Mouse (Mus musculus) layer of hippocampus, adult 9-11 months (tissue): Measurements from ENCODE around the gene Atf3.
A peak's percentile ranks its signal among the peaks of the same experiment; 100 is the strongest.

ENCODE experiments used
- DNase-seq: peaks from one replicate; pipeline ENCODE4 v3.0.0; 2022

Atf3 gene

DNA sequence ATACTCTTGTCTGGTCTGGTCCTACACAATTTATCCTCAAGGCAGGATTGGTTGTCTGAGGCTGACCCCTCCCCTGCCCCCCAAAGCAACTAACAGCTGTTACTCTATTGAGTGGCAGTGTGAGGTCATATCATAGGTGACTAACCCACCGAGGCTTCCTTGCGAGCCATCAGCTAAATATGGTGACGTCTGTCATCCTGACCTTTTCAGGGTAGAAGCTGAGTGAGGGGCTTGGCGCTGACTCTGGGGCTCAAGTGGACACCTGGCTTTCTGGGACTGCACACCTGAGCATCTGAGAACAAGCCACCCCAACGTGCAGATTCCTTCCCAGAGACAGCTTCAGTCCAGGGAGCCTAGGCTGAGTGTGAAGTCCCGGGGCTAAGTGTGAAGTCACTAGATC lies at the start of gene Atf3:
Gene Atf3 (minus strand): TSS at position 101 of the 400 bp plus-strand sequence.
- no peak for DNase-seq

DNA sequence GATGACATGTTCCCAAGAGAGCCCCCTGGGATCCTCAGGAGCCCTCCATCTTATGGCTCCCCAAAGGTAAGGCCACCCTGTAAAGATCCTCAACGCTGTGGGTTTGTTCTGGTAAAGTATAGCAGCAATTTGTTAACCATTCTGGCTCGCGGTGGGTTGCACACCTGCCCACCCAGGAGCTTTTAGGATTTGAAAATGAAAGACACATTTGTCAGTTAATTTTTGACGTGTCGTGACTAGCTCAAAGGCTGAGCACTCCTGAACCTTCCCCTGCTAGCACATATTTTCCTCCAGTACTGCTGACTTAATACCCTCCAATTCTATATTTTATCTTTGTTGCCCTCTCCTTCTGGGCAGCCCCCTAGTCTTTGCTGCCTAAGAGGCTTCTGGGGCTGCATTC lies 49.3 kb upstream of the Atf3 start:
- no peak for DNase-seq

DNA sequence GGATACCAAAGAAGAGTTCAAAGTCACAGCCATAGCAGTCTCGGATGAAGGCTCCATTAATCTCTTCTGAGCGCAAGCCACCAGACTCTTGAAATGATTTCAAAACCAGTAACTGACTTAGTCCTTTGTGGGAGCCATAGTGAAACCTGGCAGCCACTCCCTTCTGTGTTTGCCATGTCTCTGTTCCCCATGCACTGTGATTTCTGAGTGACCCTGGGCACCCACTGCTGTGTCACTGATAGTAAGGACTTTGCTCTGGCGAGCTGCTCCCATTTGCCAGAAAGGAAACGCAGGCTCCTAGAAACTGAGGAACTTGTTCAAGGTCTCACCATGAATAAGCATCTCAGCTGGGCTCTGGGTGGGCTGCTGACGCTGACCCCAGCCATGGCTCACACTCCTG lies 45.6 kb upstream of the Atf3 start:
- no peak for DNase-seq

DNA sequence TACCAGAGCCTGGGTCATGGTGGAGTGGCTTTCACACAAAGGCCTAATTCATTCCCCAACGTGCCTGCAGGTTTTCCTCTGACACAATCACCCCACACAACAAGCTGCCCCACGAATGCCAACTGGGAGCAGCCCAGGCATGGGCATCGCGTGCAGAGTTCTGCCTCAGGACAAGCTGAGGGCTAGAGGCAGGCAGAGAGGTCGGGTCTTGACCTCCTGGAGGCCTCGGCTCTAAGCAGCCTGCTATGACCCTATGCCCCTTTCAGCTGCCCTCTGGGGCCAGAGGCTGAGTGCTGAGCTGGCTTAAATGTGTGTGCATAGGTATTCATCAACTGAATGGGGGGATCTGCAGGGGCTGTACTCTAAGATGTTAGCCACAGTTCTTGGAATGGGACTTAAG lies 44.0 kb upstream of the Atf3 start:
- no peak for DNase-seq

DNA sequence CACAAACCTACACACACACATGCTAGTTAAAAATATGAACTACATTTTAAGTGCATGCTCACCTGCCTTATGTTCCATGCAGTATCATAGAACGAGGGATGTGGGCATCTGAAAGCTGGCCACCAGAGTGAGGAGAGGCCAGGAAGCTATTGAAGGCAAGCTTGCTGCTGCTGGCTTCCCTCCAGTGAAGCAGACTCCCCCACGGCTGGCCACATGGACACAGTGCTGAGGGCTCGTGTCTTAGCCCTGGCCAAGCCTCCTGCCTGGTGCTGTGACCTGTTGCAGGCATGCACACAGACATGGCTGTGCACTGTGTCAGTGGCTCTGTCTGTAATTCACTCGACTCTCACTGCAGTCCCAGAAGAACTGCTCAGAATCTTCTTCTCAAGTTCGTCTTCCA lies 41.8 kb upstream of the Atf3 start:
- peak; percentile 40 for DNase-seq

DNA sequence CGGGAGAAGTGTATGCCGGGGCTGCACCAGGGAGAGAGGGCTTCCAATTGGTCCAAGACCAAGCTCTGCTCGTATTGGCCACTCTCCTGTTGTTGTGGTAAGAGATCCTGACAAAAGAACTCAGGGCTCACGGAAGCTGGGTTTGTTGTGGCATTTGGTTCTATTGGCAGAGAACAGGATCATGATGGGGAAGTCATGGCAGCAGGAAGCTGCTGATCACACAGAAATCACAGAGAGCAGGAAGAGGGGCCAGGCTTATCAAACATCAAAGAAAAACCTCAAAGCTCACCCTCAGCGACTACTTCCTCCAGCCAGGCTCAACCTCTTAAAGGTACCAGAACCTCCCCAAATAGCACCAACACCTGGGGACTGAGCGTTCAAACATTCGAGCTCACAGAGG lies 41.3 kb upstream of the Atf3 start:
- DNase-seq: peak; percentile 33

DNA sequence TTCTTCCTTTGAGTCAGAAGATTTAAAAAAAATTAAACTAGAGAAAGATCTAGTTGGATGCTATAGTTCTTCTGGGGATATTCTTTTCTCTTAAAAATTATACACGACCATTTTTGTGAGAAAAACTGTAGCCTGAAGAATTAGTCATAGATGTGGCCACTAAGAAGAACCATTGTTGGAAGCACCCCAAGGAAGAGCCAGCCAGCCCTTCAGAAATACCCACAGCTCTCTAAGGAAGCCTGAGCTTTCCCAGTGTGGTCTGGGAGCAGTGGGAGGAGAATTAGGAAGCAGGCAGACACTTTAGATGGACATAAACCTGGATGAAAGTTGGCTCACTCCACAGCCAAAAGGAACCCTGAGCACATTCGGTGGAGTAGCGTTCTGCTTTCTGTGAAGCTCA lies 40.7 kb upstream of the Atf3 start:
- DNase-seq: no peak

DNA sequence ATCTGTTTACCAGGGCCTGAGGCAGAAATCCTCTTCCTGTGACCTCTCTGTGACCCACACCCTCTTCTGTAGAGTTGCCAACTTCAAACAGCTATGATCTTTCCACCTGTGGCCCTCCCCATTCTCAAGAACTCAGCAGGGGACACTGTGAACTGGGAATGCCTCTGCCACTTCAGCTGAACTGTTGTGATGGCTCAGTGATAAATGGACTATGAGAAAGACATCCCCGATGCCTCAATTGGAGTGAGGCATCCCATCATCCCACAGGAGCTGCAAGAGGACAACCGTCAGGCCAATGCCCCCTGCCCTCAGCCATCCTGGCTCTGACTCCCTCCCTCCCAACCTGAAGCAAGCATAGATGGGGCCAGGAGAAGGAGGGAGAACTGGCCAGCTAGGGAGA lies 40.1 kb upstream of the Atf3 start:
- DNase-seq: no peak

DNA sequence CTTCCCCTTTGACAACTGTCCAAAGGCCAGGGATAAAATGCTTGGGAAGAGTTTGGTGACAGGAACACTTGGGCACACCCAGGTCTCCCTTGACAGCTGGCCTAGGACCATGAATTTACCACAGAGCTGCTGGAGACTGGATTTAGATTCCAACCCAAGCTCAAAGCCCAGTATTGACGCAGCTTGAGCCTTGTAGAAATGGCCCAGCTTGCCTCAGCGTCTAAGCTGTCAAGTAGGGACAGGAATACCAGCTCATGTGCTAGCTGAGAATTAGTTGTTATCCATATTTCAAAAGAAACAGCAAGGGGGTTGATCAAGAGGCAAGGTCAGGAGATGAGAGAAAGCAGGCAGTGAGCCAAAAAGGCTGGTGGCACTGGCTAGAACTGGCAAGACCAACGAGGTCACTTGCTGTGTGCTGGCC lies 39.5 kb upstream of the Atf3 start:
- DNase-seq: no peak

DNA sequence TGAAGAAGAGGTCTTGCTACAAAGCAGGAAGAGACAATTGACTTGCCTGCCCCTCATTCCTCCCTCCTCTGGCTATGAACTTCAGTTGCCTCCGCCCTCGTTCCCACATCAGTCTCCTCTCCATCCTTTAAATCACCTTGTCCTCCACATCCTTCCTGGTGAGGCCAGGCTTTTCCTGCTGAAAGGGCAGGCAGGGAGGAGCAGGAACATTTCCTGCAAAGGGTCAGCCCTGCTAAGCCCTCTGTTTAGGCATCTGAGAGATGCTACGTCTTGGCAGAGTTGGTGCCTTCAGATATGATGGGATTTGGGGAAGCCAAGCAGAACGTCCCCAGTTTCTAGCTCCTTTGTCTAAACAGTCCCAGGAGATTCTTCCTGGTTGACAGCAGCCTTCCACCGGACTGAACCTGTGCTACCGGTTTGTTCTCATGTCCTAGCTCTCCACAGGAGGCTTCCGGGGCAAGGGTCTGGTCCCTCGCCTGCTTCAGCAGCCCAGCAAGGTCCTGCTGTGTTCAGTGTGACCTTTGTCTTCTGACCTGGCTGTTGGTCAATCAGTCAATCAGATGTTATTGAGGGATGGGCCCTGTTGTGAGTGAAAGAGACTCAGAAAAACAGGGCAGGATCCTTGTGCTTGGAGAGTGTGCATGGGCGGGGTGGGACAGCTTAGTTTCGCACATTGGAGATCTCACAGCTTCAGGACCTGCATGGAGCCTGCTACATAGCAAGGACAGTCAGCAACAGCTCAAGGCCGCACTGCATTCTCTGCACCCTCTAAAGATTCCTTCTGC lies 38.9 kb upstream of the Atf3 start:
- no peak for DNase-seq

DNA sequence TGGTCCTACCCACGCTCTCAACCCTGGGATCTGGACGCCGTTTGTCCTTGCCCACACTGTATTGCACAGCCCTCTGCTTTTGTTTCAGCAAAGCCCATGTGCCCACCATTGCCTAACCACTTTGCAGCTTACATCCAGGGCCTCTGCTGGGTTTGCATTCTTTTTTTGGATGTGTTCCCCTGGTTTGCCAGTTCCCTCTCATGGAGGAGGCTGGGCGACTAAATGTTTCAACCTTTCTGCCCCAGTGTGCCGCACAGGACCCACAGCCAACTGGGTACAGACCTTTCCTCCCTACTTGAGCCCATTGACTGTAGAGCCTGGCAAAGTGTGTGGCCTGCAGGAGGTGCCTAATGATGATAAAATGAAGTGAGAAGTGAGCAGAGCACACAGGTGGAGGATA lies 38.3 kb upstream of the Atf3 start:
- DNase-seq: no peak

DNA sequence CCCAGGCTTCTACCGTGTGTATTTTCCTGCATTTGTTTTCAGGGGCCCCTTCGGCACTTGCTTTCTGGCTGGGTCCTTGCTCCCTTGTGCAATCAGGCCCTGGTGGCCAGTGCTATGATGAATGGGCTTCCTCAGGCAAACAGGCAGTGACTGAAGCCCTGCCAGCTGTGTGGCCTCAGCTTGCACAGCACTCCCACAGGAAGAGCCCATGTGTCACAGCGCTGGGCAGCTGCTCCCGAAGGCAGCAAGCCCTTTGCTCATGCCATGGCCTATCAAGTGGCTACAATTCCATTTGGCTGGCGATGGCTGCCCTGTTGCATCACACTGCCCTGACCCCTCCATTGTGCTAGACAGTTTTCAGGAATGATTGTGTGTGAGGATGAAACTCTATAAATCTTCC lies 36.6 kb upstream of the Atf3 start:
- DNase-seq: peak; percentile 80

DNA sequence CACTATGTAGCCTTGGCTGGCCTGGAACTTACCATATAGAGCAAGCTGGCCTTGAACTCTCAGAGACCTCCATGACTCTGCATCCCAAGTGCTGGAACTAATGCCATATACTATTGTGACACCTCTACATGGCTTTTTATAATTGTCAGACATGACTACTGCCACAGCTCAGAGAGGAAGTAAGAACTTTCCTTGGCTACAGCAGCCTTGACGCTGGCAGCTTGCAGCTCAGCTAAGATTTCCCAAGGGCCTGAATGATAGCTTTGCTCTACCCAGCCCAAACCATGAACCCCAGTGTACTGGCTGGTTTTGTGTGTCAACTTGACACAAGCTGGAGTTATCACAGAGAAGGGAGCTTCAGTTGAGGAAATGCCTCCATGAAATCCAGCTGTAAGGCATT lies 35.8 kb upstream of the Atf3 start:
- no peak for DNase-seq

DNA sequence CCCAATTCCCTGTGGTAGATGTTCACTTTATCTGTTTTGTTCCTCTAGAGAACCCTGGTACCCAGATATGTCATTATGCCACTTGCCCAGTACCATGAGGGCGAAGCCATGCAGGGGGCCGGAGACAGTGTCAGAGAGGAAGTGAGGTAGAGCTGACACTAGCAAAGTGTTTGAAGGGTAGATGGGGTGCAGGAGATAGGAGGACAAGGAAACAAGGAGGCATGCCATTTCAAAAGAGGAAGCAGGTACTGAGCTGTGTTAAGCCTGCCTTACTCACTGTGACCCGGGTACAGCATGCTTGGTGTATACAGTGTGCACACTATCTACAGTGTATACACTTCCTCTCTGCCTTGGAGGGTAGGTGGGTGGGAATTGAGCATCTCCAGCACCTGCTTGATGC lies 32.1 kb upstream of the Atf3 start:
- peak; percentile 53 for DNase-seq

DNA sequence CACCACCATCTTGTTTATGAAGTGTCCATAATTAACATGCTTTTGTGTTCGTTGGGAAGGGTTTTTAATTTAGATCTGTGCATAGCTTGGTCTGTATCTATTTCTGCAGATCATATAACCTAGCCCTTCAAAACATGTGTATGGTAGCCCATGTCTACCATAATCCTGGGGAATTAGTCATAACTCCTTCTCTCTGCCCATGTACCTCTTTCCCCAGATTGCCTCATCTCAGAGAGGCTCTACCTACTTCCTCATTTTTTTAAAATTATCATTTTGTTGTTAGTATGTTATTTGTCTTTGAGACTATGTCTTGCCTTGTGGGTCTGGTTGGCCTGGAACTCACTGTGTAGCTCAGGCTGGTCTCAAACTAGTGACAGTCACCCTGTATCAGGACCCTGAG lies 30.6 kb upstream of the Atf3 start:
- no peak for DNase-seq

DNA sequence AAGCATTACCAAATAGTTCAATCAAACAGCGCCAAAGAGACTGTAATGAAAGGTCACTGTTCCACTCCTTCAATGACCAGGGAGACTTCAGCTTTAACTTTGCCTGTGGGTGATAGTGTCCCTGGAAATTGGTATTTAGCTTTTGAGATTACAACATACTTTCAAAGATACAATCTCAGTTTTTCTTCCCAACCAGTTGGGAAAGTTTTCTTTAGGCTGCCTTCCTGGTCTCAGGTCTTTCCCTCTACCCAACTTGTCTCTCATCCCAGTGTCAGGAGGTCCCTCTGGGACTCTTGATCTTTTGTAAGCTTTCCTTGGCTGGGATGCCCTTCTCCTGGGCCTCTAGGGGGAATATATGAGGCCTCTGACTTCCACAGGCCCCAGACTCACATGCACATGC lies 29.7 kb upstream of the Atf3 start:
- no peak for DNase-seq

DNA sequence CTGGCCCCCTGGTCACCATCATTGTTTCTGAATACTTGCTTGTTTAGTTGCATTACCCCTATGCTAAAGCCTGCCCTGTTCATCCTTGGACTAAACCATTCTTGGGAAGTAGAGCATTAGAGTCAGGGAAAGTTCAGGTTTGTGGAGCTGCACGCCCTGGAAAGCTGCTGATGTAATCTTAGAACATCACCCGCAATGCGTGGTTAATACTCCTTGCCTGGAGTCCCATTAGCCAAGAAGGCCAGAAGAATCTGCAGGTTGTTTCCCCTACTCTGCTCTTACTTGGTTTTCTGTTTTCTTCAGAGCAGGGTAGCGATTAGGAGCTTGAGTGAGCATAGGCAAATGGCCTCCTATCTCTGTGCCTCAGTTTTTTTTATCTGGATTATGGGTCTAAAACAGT lies 26.0 kb upstream of the Atf3 start:
- no peak for DNase-seq

DNA sequence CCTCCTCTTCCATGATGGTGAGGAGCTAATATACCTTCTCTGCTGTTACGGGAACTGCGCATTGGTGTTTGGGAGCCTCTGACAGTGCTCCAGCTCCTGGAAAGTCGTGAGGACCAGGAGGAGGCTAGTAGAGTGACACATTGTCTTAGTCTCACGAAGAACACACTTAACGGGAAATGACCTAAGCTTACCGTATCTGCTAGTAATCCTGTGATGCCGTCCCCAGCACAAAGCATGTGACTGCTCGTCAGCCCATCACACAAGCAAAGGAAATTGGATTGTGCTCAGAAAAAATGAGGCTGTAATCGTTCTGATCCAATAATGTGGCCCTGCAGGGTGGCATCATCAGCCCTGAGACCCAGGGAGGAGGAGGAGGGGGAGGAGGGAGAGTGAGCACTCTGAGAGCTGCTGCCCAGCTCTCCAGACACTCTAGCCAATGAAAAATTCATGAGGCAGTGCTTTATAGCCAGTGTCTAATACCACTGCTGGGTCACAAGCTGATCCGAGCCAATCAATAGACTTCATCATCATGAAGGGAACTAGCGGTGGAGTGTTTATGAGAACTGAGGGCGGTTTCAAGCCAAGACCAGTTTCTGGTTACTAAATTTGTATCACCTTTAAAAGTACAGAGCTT lies 24.3 kb upstream of the Atf3 start:
- DNase-seq: no peak

DNA sequence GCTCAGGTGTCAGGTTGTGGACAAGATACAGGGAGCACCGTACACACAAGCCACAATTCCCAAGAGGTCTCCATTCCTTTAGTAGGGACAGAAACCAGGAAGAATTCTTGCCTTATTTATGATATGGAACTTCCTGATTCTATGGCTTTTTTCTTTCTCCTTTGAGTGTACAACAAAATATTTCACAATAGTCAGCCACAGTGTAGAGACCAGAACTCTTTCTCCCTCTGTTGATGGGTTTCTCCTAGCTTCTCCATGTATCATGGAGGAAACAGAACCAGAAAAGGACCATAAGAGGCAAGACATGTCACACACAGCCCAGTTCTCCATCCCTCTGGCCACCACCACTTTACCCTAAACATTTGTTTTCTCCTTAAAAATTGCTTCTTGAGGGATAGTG lies 23.7 kb upstream of the Atf3 start:
- no peak for DNase-seq

DNA sequence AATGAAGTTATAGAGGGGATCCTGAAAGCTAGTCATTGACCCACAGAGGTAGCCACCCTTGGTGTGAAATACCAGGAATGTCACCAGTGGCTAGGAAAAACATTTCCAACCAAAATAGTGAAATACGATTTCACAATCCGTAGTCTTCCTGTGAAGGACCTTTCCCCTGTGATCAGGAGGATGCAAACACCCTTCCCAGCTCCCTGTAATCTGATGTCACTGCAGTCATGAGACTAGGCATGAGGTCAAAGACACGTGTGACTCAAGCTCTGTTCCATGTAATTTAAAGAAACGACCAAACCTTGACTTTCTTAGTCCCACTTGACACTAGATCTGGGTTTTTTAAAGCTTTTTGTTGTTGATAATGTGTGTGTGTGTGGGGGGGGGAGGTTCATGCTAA lies 21.8 kb upstream of the Atf3 start:
- no peak for DNase-seq

DNA sequence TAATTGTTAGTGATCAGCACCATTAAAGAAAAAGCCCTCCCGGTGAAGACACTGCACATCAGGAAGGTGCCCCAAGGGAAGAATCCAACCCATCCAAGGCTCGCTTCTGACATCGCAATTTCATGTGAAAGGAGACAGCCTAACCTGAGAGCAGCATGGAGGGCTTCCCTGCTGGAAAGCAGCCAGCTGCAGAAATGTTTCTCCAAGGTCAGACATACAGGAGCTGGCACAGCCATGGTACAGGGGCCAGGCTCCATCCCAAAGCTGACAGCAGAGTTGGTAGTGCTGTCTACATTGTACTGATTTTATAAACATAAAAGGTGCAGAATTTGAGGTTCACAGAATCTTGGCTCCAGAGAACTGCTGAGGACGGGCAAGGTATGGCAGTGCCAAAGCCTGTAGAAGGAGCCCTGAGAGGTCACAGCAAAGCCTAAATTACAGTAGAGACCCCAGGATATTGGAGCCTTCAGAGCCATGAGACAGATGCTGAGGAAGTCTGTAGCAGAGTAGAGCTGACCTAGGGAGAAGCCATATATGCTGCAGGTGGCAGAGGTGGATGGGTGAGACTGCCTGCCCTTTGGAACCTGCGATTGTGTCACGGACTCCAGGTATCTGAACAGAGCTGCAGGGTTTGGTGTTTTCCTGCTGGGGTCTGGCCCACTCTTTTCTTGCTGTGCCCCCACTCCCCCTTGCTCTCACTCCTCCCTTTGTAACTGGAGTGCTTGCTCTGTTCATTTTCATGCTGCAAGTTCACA lies 18.1 kb upstream of the Atf3 start:
- DNase-seq: no peak

DNA sequence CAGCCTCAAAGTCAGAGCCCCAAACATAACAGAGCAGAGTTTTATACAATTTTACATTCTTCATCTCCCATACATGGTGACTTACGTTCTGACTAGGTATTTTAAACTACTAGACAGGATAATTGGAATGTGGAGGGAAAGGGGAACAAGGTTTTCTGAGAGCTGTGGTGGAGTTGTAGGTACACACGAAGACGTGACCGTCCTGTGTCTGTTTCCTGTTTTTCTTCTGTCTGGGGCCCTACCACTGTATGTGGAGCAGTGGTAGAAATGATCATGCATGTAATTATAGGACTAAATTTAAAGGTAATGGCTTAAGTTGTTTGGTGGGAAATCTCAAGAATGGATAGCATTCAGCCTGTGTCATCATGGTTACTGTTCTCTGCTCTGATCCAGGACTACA lies 17.0 kb upstream of the Atf3 start:
- DNase-seq: no peak

DNA sequence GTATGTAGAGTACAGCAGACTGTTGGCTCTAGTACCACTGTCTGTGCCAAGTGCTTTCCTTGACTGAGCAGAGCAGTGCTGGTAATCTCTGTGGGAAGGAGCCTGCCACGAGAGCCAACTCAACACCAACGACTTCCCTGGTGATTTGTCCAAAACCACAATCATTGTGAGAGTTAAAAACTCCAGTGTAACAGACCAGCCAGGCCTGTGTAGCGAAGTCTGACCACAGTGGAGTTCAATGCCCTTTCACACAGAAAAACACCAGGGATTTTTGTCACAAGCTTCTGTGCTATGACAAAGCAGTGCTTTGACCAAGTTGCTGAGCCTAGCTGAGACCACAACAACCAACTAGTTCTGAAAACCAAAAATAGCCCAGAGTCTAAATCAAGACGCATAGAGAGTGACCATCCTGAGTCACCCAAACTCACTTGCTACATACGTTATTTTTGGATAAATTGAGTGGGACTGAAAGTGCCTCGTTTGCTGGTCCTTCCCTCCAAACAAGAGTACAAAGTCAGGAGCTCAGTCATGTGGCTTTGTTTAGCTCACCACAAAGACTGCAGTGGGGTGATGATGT lies 12.6 kb upstream of the Atf3 start:
- DNase-seq: peak; percentile 77

DNA sequence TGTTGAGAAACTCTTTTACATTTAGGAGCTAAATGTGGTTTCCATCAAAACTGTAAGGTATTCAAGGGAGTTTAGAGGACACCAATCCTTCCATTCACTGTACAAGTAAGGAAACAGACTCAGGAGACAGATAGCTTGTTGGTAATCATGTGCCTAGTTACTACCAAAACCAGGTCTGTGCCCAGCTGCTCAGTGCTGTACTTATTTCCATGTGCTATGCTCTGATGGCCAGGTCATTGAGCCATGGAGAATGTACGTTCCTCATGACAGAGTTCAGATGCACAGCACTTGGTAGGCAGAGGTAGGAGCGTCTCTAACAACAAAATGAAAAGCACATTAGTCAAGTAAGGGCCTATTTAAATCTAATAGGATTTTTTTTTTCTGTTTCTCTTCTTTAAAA lies 8.7 kb upstream of the Atf3 start:
- no peak for DNase-seq
